Mouse (Mus musculus): ENCODE measurements around the gene Cfap61. TPM values are rescaled to one million over a fixed set of nuclear protein-coding genes. Genes with fewer than 3 reads are reported as not detected.

Cfap61 gene
- total RNA-seq, 2 experiments from 2014 or later, result not detected

- ATAC-seq (replicated peaks; ENCODE audit: low FRiP score, low TSS enrichment, poor library complexity, severe bottlenecking), result no peak
Measured at GRCm38 (mm10) chr2:146063093-146064074, 128.8 kb downstream of the Cfap61 start.

- no peak for ATAC-seq (replicated peaks; ENCODE audit: low FRiP score, low TSS enrichment, poor library complexity, severe bottlenecking)
Measured at GRCm38 (mm10) chr2:146067364-146067763, 132.8 kb downstream of the Cfap61 start.

GRCm38 (mm10) chr2:146073300-146073699 is 138.7 kb downstream of the Cfap61 start:
- ATAC-seq (replicated peaks; ENCODE audit: low FRiP score, low TSS enrichment, poor library complexity, severe bottlenecking), result no peak

- ATAC-seq (replicated peaks; ENCODE audit: low FRiP score, low TSS enrichment, poor library complexity, severe bottlenecking), result no peak
Measured at GRCm38 (mm10) chr2:146077117-146077516, 142.5 kb downstream of the Cfap61 start.

GRCm38 (mm10) chr2:146080282-146080681 is 145.7 kb downstream of the Cfap61 start:
- no peak for ATAC-seq (replicated peaks; ENCODE audit: low FRiP score, low TSS enrichment, poor library complexity, severe bottlenecking)

- no peak for ATAC-seq (replicated peaks; ENCODE audit: low FRiP score, low TSS enrichment, poor library complexity, severe bottlenecking)
Measured at GRCm38 (mm10) chr2:146083326-146083871, 148.8 kb downstream of the Cfap61 start.

GRCm38 (mm10) chr2:146087411-146087810 is 152.8 kb downstream of the Cfap61 start:
- ATAC-seq (replicated peaks; ENCODE audit: low FRiP score, low TSS enrichment, poor library complexity, severe bottlenecking), result no peak

GRCm38 (mm10) chr2:146089157-146089692 is 154.6 kb downstream of the Cfap61 start:
- no peak for ATAC-seq (replicated peaks; ENCODE audit: low FRiP score, low TSS enrichment, poor library complexity, severe bottlenecking)

GRCm38 (mm10) chr2:146097532-146097931 is 162.9 kb downstream of the Cfap61 start:
- ATAC-seq (replicated peaks; ENCODE audit: low FRiP score, low TSS enrichment, poor library complexity, severe bottlenecking), result no peak

- ATAC-seq (replicated peaks; ENCODE audit: low FRiP score, low TSS enrichment, poor library complexity, severe bottlenecking), result peak; percentile 96
Measured at GRCm38 (mm10) chr2:146098853-146099717, 164.5 kb downstream of the Cfap61 start.

- no peak for ATAC-seq (replicated peaks; ENCODE audit: low FRiP score, low TSS enrichment, poor library complexity, severe bottlenecking)
Measured at GRCm38 (mm10) chr2:146099838-146100237, 165.3 kb downstream of the Cfap61 start.

GRCm38 (mm10) chr2:146100489-146101060 is 166.0 kb downstream of the Cfap61 start:
- ATAC-seq (replicated peaks; ENCODE audit: low FRiP score, low TSS enrichment, poor library complexity, severe bottlenecking), result no peak

- no peak for ATAC-seq (replicated peaks; ENCODE audit: low FRiP score, low TSS enrichment, poor library complexity, severe bottlenecking)
Measured at GRCm38 (mm10) chr2:146102600-146102999, 168.0 kb downstream of the Cfap61 start.

- no peak for ATAC-seq (replicated peaks; ENCODE audit: low FRiP score, low TSS enrichment, poor library complexity, severe bottlenecking)
Measured at GRCm38 (mm10) chr2:146105341-146105740, 170.8 kb downstream of the Cfap61 start.

GRCm38 (mm10) chr2:146107980-146108379 is 173.4 kb downstream of the Cfap61 start:
- ATAC-seq (replicated peaks; ENCODE audit: low FRiP score, low TSS enrichment, poor library complexity, severe bottlenecking), result no peak

- no peak for ATAC-seq (replicated peaks; ENCODE audit: low FRiP score, low TSS enrichment, poor library complexity, severe bottlenecking)
Measured at GRCm38 (mm10) chr2:146109921-146110320, 175.3 kb downstream of the Cfap61 start.

GRCm38 (mm10) chr2:146116282-146116681 is 181.7 kb downstream of the Cfap61 start:
- ATAC-seq (replicated peaks; ENCODE audit: low FRiP score, low TSS enrichment, poor library complexity, severe bottlenecking), result no peak

- ATAC-seq (replicated peaks; ENCODE audit: low FRiP score, low TSS enrichment, poor library complexity, severe bottlenecking), result no peak
Measured at GRCm38 (mm10) chr2:146116726-146117125, 182.1 kb downstream of the Cfap61 start.

GRCm38 (mm10) chr2:146117191-146117914 is 182.8 kb downstream of the Cfap61 start:
- no peak for ATAC-seq (replicated peaks; ENCODE audit: low FRiP score, low TSS enrichment, poor library complexity, severe bottlenecking)

Data from megakaryocyte-erythroid progenitor cell, adult 5-6 weeks (primary cell).